Mouse (Mus musculus): Measurements from ENCODE around the gene Tab1. TPM values are rescaled to one million over a fixed set of nuclear protein-coding genes. Genes with fewer than 3 reads are reported as not detected.

The Tab1 gene
- polyA plus RNA-seq, 1 experiment: 4.8 TPM

DNA sequence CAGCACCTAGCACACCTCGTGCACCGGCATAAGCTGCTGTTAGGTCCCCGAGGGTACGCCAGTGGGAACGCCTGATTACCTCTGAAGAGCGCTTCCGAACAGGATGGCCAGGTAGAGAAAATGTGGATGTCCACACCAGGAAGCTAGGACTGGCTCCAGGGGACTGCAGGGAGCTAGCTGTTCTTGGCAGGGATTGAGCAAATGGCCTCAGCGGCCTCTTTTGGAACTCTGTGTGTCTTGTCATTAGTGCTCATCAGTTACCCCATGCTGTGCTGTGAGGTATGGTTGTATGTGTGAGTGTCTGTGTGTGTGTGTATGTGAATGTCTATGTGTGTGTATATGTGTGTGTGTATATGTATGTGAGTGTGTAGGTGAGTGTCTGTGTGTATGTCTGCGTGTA is 42.4 kb downstream of the Tab1 start:
- H3K27ac ChIP-seq (replicated peaks; ENCODE audit: low read depth, low read length): no peak overlapping the region
- H3K4me3 ChIP-seq (ENCODE audit: insufficient read depth, low read depth, low read length): no peak overlapping the region
- H3K4me1 ChIP-seq (ENCODE audit: control insufficient read depth, insufficient read depth, insufficient read length, low read length): no peaks in the 10 kb centered on the region

DNA sequence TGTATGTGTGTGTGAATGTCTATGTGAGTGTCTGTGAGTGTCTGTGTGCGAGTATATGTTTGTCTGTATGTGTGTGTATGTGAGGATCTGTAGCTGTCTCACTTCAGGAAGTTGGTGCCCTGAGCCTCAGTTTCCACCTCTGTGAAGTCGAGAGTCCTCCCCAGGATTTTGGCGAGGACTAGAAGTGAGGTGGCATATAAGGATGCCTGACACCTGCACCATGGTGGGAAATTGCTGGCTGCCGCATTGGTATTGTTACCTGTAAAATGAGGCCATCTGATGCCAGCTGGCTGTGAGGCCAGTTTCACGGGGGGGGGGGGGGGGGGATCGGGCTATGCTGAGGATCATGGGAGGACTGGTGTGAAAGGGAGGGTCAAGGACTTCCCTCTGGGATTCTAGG is 42.8 kb downstream of the Tab1 start:
- Histone ChIP-seq H3K4me3 (ENCODE audit: insufficient read depth, low read depth, low read length) (no peak overlapping the region), H3K4me1 (ENCODE audit: control insufficient read depth, insufficient read depth, insufficient read length, low read length) (no peaks in the 10 kb centered on the region), H3K27ac (replicated peaks; ENCODE audit: low read depth, low read length) (no peak overlapping the region)

DNA sequence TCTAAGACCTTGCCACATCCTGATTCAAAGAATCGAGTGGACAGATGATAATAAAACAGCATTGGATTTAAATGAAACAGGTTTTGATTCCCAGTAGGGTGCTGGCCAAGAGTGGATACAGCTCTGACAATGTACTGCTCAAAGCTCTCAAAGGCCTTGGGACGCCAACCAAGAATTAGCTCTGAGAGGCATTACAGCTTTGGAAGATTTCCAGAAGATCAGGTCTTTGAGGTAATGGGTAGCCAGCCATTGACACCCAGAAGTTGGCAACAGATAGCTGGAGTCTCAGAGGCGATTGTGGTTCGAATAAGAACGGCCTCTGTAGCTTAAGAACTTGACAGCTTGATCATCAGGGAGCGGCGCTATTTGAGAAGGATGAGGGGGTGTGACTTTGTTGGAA is 48.6 kb downstream of the Tab1 start:
- no peaks in the 10 kb centered on the region for H3K4me1 ChIP-seq (ENCODE audit: control insufficient read depth, insufficient read depth, insufficient read length, low read length)
- no peak overlapping the region for H3K4me3 ChIP-seq (ENCODE audit: insufficient read depth, low read depth, low read length)
- H3K27ac ChIP-seq (replicated peaks; ENCODE audit: low read depth, low read length): no peak overlapping the region

DNA sequence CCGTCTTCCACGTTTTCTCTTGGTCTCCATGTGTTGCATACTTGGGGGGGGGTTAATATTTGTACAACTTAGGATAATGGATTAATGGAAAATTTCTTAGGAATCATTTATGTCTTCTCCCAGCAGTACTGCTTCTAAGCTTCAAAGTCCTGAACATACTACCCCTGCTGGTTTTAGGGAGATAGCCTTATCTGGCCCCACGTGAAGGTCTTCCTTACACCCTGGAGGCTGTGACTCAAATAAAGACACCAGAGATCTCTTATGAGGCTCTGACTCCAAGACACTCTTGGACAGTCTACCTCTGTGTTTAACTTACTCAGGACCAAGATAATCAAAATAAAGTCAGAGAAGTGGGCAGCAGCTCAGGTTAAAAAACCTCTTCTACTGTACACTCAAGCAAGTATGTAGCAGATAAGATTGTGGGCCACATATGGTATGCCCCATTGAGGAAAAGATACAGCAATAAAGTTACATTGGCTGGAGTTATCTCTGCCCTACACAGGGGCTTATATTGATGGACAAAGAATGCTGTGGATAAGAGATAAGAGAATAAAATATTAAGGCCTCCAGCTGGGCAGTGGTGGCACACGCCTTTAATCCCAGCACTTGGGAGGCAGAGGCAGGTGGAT is 49.3 kb downstream of the Tab1 start:
- no peak overlapping the region for H3K4me3 ChIP-seq (ENCODE audit: insufficient read depth, low read depth, low read length)
- H3K4me1 ChIP-seq (ENCODE audit: control insufficient read depth, insufficient read depth, insufficient read length, low read length): no peaks in the 10 kb centered on the region
- H3K27ac ChIP-seq (replicated peaks; ENCODE audit: low read depth, low read length): no peak overlapping the region

DNA sequence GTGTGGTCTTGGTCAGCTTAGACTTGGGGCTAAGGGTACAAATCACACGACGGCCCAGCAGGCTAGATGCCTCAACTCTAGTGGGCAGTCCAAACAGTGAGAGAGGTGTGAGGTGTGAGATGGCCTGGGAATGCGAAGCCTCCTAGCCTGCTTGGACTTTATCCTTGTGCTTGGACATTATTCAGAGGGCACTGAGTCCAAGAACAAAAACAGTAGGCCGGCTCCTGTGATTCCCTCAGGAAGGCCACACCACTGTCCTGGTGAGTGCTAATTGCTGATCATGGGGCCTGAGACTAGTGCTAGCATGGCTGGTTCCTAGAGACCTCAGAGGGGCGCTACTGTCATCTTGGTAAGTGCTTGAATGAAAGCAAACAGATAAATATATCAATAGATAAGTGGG is 56.0 kb downstream of the Tab1 start:
- Histone ChIP-seq H3K4me3 (ENCODE audit: insufficient read depth, low read depth, low read length) (no peak overlapping the region), H3K27ac (replicated peaks; ENCODE audit: low read depth, low read length) (no peak overlapping the region)

DNA sequence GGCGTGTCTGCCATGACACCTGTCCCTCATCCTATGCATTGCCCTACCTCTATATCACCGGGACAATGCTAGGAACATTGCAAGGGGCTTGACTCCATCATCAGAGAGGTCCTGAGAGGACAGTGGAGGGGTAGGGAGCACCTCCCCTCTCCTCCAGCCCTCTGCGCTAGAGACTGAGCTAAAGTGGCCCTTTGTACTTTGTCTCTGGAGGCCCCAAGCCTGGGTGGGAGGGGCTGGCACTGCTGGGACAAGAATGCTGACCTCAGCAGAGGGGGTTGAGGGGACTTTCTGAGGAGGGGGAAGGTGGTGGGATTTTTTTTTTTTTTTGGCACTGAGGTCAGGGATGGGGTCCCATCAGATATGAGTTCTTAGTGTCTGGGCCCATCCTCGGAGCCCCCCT is 57.1 kb downstream of the Tab1 start:
- no peak overlapping the region for H3K27ac ChIP-seq (replicated peaks; ENCODE audit: low read depth, low read length)
- no peak overlapping the region for H3K4me3 ChIP-seq (ENCODE audit: insufficient read depth, low read depth, low read length)
- no peaks in the 10 kb centered on the region for H3K4me1 ChIP-seq (ENCODE audit: control insufficient read depth, insufficient read depth, insufficient read length, low read length)

More for the DNA sequence above, 56.0 kb downstream of the Tab1 start:
- no peaks in the 10 kb centered on the region for H3K4me1 ChIP-seq (ENCODE audit: control insufficient read depth, insufficient read depth, insufficient read length, low read length)

DNA sequence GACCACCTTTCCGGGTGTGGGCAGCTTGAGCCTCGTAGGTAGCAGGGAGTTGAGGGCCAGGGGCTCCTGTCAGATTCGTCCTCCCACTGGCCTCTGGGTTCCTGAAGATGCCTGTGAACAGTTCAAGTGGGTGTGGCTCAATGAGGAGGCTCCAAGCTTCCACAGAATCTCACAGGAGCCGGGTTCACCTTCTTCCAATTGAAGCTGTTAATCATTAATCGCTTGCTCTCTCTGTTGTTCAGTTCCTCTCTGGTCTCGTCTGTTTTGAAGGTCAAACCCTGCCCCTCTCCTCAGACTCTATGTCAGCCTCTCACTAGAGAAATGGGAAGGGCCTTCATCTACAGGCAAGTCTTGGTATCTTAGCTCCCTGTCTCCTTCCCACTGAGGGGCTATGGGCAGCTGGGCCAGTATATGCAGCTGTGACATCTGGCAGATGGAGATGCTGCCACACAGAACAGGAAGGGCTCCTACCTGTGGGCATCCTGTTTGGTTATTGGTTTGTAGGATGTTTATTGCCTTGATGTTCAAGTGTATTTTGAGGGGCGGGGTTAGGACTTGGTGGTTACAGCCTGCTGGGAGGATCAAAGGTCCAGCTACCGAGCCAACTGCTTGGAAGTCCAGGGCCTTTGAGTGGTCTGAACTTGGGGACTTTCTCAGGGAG is 58.8 kb downstream of the Tab1 start:
- no peak overlapping the region for H3K4me3 ChIP-seq (ENCODE audit: insufficient read depth, low read depth, low read length)
- H3K27ac ChIP-seq (replicated peaks; ENCODE audit: low read depth, low read length): no peak overlapping the region
- no peaks in the 10 kb centered on the region for H3K4me1 ChIP-seq (ENCODE audit: control insufficient read depth, insufficient read depth, insufficient read length, low read length)

DNA sequence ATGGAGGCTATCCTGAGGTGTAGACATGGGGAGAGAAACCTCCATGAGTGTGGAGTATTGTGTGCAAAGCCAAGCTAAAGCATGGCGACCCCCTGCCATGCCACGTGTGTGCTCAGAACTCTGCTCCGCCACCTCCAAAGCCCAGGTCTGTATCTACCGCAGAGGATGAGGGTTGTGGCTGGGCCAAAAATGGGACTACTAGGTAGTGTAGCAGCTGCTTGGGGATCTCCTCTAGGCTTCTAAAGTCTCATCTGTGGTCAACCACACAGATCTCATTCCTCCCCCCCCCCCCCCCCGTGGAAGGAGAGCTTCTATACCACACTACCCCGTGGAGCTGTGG is 59.3 kb downstream of the Tab1 start:
- Histone ChIP-seq H3K4me3 (ENCODE audit: insufficient read depth, low read depth, low read length) (no peak overlapping the region), H3K27ac (replicated peaks; ENCODE audit: low read depth, low read length) (no peak overlapping the region), H3K4me1 (ENCODE audit: control insufficient read depth, insufficient read depth, insufficient read length, low read length) (no peaks in the 10 kb centered on the region)

DNA sequence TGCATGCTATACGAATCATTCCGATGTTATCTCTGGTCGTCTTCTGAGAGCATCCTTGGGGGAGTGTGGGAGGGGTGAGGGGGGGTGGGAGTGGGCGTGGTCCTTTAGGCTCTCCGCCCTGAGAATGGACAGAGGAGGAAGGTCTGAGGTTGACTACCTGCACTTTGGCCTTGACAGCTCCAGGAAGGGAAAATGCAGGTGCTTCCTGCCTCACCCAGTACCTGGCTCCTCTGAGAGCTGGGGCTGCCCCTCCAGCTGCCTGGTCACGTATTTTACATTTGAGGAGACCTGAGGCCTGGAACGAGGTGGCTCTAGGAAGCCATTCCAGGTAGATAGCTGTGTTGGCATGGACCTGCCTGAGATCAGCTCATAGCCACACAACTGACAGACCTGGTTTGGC is 59.9 kb downstream of the Tab1 start:
- Histone ChIP-seq H3K4me3 (ENCODE audit: insufficient read depth, low read depth, low read length) (no peak overlapping the region), H3K4me1 (ENCODE audit: control insufficient read depth, insufficient read depth, insufficient read length, low read length) (no peaks in the 10 kb centered on the region), H3K27ac (replicated peaks; ENCODE audit: low read depth, low read length) (no peak overlapping the region)

DNA sequence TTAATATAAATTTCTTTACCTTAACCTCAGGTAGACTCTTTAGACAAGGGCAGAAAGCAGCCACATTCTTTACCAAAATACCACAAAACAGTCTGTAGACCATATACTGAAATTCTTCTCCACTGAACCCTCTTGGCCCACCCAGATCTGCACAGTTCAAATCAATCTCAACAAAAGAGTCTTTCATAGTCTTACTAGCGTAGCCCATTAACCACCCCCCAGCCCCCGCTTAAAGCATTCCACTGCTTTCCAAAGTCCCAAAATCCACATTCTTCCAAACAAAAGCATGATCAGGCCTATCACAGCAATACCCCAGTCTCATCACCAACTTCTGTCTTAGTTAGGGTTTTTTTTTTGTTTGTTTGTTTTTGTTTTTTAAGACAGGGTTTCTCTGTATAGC is 66.6 kb downstream of the Tab1 start:
- H3K4me3 ChIP-seq (ENCODE audit: insufficient read depth, low read depth, low read length): no peak overlapping the region
- H3K27ac ChIP-seq (replicated peaks; ENCODE audit: low read depth, low read length): no peak overlapping the region
- H3K4me1 ChIP-seq (ENCODE audit: control insufficient read depth, insufficient read depth, insufficient read length, low read length): no peaks in the 10 kb centered on the region

DNA sequence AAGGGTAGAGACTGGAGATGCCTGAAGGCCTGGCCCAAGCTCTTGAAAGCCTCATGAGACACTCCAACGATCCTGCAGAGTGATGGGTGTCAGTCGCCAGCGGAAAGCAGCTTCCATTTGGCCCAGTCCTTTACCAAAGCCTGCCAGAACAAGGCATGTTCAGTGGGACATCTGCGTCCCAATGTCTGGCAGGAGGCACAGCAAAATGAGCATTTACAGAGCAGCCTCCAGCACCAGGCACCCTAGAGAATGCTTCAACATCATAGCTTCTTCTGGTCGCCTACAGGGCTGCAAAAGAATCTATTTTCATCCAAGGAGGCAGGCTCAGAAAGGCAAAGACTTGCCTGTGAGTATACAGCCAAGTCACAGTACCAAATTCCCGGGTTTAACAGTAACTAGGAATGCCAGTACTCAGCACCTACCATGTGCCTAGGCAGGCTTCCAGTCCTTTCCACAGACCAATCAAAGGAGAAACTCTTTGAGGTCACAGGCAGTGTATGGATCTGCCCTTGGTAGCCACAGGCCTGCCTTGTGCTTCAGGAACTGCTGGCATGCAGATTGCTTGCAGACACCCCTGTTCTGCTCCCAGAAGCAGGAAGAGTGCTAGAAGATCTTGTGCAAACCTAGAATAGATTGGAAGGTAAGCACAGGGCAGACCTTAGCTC is 69.3 kb downstream of the Tab1 start:
- no peak overlapping the region for H3K27ac ChIP-seq (replicated peaks; ENCODE audit: low read depth, low read length)
- no peaks in the 10 kb centered on the region for H3K4me1 ChIP-seq (ENCODE audit: control insufficient read depth, insufficient read depth, insufficient read length, low read length)
- H3K4me3 ChIP-seq (ENCODE audit: insufficient read depth, low read depth, low read length): no peak overlapping the region

DNA sequence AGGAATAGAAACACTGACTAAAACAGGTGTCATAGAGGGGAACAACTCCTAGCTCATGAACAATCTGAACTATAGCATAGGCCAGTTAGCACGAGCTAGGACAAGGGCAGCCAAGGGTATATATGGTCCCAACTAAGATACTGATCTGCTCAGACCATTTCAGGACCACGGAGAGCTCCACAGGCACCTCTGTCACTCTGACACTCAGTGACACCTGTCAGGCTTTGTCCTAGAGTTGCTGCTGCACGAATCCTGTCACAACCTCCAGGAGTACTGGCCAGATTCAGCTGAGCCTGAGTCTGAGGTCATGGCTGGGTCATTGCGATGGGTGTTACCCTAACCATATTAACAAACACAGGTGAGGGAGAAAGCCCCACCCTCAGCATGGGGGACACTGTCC is 70.5 kb downstream of the Tab1 start:
- Histone ChIP-seq H3K27ac (replicated peaks; ENCODE audit: low read depth, low read length) (no peak overlapping the region), H3K4me3 (ENCODE audit: insufficient read depth, low read depth, low read length) (no peak overlapping the region), H3K4me1 (ENCODE audit: control insufficient read depth, insufficient read depth, insufficient read length, low read length) (no peaks in the 10 kb centered on the region)

DNA sequence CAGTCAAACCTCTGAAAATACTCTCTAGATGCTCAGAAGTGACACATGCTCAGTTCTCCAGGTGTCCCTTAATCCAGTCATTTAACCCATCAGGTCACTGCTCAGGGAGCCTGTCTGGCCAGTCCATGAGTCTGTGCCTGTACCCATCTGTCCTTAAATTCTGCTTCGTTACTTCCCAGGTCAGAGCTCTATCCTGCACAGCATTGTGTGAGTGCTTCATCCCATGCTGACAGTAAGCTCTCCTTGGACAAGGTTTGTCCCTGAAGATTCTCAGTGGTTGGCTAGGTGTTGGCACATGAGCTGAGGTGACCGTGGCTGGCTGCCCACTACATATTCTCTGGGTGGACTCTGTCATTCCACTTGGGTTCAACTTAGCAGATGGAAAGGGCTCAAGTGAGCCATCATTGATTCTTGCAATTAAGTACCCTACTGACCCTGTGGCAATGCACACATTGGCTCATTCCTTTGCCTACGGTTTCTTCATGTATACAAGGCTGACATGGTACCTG is 73.2 kb downstream of the Tab1 start:
- Histone ChIP-seq H3K4me1 (ENCODE audit: control insufficient read depth, insufficient read depth, insufficient read length, low read length) (no peaks in the 10 kb centered on the region), H3K4me3 (ENCODE audit: insufficient read depth, low read depth, low read length) (no peak overlapping the region), H3K27ac (replicated peaks; ENCODE audit: low read depth, low read length) (no peak overlapping the region)

DNA sequence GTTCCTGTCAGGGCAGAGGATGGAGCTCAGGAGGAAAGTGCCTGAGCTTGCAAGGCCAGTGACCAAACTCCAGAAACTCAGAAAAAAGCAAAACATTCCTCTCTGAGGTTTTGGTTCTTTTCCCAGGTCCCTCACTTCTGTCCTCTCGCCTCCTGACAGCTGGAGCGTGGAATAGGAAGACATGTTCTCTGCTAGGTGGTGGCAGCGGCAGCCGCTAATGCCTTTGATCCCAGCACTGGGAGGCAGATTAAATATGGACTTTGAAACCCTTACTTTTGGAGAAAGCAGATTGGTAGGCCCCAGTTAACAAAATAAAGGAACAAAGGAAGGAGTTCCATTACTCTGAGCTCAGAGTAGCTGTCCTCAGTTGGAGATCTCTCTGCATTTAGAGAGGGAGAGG is 75.5 kb downstream of the Tab1 start:
- no peak overlapping the region for H3K27ac ChIP-seq (replicated peaks; ENCODE audit: low read depth, low read length)
- no peak overlapping the region for H3K4me3 ChIP-seq (ENCODE audit: insufficient read depth, low read depth, low read length)
- H3K4me1 ChIP-seq (ENCODE audit: control insufficient read depth, insufficient read depth, insufficient read length, low read length): no peaks in the 10 kb centered on the region
